Mouse (Mus musculus) kidney, postnatal 4 days (tissue): ENCODE results near the gene Gm5134.

Experiments used
- DNase-seq, 2 experiments: peaks; one replicate each; pipeline ENCODE4 v3.0.0; 2021; ENCODE audit warnings: mixed read lengths in 2 of 2

Gm5134 gene

GRCm38 (mm10) chr10:75954381-75954811 is at the start of gene Gm5134:
Gene Gm5134 (plus strand): TSS chr10:75954514.
- no peak for DNase-seq

GRCm38 (mm10) chr10:75906882-75907281 is 47.4 kb upstream of the Gm5134 start:
- no peak for DNase-seq

DNA sequence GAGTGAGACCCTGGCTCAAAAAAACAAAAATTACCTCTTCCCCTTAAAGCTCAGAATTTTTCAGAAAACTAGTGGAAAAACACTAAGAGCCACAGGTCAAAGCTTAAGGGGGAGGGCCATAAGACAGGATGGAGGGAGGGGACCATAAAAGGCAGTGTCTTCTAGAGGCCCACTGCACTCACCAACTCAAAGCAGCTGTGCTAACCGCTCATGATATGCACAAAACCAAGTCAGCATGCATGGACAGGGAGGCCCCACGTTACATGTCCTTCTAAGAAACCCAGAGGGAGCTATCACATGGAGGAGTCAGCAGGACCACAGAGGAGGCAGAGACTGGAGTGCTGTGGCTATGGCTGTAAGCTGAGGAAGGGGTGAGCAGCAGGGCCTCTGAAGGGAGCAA is 43.6 kb upstream of the Gm5134 start:
- DNase-seq: no peak

DNA sequence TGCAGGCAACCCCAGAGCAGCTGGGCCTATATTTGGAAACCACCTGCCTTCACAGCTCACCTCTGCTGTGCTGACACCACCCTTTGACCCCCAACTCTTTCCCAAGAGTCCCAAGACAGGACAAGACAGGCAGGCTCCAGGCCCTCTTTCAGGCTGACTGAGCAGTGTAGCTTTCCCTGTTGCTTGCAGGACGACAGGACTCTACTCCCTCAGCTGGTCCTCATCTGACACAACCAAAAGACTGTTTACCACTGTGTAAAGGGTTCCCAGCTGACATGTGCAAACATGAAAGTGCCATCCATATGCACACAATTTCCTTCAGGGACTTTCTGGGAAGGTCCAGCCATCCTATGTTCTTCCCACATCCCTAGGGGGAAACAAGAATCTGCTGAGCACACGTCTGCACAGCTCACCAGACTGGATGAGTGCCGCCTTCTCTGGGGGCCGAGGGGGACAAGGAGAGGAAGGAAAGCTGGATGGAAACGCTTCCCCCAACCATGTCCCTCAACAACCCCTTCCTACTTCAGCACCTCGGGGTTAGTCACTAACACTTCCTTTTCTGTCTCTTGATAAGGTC is 41.2 kb upstream of the Gm5134 start:
- DNase-seq: no peak

GRCm38 (mm10) chr10:75915557-75915956 is 38.8 kb upstream of the Gm5134 start:
- DNase-seq: no peak

GRCm38 (mm10) chr10:75916840-75917239 is 37.5 kb upstream of the Gm5134 start:
- no peak for DNase-seq

GRCm38 (mm10) chr10:75919026-75919425 is 35.3 kb upstream of the Gm5134 start:
- DNase-seq: no peak

DNA sequence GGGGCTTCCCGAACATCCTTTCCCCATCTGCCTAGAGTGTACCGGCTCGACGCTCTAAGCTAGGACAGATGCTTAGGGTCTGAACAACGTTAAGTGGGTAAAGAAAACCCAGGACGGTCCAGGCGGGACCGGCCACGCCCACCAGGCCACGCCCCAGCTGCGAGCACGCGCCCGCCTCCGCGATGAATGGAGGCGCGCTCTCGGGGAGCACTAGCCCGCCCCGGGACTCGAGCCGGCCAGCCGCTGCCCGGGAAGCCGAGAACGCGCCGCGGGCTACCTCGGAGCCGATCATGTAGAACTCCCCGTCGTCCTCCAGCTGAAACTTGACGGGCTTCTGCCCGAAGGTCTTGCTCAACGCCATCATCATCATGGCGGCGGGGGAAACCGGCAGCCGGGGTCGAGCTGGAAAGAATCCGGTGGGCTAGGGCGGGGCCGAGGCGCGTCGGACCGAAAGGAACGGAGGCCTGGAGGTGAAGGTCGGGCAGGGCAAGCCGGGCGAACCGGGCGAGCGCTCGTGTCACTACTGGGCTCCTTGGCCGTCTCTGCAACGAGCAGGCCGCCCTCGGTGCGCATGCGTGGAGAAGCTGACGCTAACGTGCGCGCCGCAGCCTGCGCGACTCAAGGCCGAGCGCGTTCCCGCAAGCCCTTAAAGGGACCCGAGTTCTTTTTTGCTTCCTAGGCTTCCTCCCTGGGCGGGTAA is 33.1 kb upstream of the Gm5134 start, which contains the start of gene Smarcb1:
TSS of gene Smarcb1 (minus strand) at position 592 of the 700 bp plus-strand sequence.
- DNase-seq: peak; percentile 97 to 98

DNA sequence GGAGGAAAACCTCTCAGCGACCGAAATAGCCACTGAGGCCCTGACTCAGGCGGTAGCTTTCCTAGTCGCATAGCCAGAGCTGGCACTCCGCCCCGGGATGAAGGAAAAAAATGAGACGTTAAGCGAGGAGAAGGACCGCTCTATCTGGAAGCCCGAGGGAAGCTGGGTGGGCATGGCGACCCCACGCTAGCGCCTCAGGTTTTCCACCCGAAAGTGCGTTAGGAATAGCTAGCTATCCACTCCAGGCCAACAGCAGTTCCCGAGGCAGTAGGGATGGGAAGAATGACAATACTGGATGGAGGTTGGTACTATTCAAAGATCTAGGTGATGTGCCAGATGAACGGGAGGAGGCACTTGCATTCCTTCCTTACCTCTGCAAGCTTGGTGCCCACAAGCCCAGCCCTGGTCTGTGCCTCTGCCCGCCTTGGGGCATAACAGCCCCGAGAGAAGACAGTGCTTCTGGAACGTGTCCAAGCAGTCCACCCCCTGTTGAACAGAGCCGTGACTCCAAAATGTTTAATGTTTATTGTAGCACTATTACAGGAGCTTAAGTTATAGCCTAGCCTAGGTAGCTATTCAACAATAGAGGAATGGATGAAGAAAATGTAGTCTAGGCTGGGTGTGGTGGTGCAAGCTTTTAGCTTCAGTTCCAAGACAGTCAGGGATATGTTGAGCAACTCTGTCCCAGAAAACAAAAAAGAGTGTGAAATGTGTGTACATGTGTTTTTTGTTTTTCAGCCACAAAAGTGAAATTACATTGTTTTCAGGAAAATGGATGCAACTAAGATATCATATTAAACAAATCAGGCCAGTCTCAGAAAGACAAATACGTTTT is 32.4 kb upstream of the Gm5134 start:
- DNase-seq: peak in 1 of 2 experiments; percentile 33

DNA sequence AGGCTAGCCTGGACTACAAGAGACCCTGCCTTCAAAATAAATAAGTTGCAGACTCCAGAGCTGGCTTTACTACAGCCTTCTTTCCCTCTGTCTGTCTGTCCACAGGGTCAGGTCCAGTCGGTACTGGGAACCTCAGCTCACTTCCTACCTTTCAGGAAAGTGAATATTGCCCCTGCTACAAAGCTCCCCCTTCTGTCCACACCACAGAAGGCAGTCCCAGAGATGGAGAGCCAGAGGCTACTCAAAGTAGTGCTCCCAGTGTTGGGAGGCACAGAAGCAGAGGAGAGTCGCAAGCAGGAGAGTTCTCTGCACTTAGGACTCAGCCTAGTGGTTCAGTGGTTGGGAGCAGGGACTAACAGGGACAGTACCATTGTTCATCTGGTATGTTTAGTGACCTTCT is 30.0 kb upstream of the Gm5134 start:
- DNase-seq: no peak

- no peak for DNase-seq
These were observed 27.9 kb upstream of the Gm5134 start for GRCm38 (mm10) chr10:75926396-75926795.

- DNase-seq: peak; percentile 67 to 72
These were observed 24.0 kb upstream of the Gm5134 start for GRCm38 (mm10) chr10:75930304-75930703.

DNA sequence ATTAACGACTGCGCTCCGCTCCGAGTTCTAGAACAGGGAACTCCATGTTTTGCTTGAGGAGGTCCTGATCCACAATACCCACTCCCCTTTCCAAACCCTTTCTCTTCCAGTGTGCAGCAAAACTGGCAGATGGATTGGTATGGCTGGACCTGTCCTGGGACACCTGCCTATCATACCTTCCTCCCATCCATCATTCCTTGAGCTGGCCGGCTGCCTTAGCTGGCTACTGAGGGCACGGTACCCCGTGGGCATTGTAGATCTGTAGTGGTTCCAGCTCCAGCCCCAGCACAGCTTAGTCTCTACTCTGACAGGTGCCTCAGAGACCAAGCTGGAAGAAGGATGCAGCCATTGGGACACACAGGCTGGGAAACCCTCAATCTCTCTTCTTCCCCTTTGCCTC is 23.0 kb upstream of the Gm5134 start:
- DNase-seq: no peak

- DNase-seq: peak; percentile 81 to 87
These were observed 22.1 kb upstream of the Gm5134 start for GRCm38 (mm10) chr10:75932081-75932678.

DNA sequence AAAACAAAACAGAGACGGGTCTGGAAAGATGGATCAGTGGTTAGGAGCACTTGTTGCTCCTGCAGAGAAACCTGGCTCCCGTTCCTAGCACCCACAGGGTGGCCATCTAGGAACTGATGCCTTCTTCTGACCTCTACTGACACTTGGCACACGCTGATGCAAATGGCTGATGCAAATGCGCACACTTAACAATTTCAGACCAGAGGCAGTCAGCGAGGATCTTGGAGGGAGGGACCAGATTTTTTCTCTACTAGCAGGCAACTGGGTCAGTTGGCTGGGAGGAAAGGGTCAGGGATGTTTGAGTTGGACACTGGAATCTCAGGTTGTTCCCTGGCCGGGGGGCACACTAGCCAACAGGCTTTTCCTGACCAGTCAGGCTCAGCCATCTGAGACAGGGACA is 21.4 kb upstream of the Gm5134 start, which contains the start of gene Chchd10:
TSS of gene Chchd10 (plus strand) at position 240 of the 400 bp plus-strand sequence.
- DNase-seq: no peak

GRCm38 (mm10) chr10:75934991-75935390 is 19.3 kb upstream of the Gm5134 start:
- DNase-seq: no peak

DNA sequence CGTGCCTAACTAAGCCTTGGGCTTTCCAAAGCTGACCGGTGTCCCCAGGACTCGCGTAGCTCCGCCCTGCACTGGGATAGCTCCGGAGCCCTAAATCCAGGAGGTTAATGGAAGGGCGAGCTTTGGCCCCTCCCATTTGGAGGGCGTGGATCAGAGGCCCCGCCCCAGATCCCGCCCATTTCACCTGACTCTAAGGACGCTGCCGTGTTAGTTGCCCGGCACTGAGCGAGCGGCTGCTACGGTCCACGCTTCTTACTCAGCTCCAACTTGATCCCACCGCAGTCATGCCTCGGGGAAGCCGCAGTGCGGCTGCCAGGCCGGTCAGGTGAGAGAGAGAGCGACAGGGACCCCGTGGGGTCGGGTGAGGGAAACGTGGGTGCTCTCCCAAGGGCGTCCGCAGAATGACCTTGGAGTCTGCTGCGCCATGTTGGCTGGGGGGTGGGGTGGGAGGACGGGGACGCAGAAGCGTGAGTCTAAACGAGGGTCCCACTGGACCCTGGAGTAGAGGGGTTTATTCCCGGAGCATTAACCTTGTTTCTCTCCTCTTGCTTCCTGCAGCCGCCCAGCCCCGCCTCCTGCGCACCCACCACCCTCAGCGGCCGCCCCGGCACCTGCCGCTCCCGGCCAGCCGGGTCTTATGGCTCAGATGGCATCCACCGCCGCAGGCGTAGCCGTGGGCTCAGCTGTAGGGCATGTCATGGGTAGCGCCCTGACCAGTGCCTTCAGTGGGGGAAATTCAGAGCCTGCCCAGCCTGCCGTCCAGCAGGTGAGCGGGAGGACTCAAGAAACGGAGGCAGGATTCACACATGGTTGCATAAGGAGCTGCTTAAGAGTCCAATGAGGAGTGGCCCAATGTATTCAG is 18.4 kb upstream of the Gm5134 start, which contains the start of gene Mmp11:
TSS of gene Mmp11 (minus strand) at position 817 of the 862 bp plus-strand sequence.
- peak; percentile 84 to 91 for DNase-seq

DNA sequence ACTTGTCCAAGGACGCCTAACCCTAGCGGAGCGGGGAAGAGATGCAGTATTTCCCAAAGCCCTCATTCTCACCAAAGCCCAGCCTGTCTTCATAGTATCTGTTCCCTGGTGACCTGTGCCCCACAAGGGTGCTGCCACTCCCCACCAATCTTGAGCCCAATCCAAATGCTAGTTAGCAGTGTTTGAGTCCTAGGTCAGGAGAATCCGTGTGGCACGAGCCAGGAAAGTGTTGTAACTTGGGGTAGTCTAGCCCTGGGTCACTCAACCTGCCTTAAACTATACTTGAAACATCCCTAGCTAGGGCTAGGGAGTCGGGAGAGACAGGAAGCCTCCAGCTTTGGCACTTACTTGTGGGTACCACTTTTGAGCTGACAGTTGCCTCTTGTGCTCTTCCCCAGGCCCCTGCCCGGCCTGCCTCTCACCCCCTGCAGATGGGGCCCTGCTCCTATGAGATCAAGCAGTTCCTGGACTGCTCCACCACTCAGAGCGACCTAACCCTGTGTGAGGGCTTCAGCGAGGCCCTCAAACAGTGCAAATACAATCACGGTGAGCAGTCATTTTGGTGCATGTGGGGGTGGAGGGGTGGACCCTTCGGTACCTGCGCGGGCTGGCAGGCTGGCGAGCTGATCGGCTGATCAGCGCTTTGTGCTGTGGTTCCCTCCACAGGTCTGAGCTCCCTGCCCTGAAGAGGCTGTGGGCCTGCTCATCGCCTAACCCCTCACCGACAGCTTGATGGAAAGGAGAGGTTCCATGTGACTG is 17.2 kb upstream of the Gm5134 start:
- DNase-seq: no peak

- no peak for DNase-seq
These were observed 16.3 kb upstream of the Gm5134 start for GRCm38 (mm10) chr10:75937851-75938643.
